Mouse (Mus musculus) adrenal gland, postnatal 36 days (tissue): Measurements from ENCODE around the gene Wdr83os. TPM values are rescaled to one million over a fixed set of nuclear protein-coding genes. Genes with fewer than 3 reads are reported as not detected.
"Not testable (repeated sequence)": the region's sequence is repeated elsewhere in the genome, so short reads cannot be mapped to it uniquely, and the experiment has no call there.

Source experiments
- DNase-seq, 2 experiments: peaks; one replicate each; pipeline ENCODE4 v3.0.0; 2021; ENCODE audit warnings: mixed read lengths in 1 of 2
- microRNA-seq: library from miRNA; unstranded; fragments of <30 nt; microRNA quantifications from one replicate; pipeline ENCODE4 v1.2.0, GENCODE M21; 2021
- total RNA-seq, 2 experiments: library from RNA; stranded (reverse); gene quantifications; 2 replicates each; pipeline ENCODE4 v1.2.3; 2021

The Wdr83os gene
- total RNA-seq, 2 experiments from 2014 or later: 69.1 to 79.6 TPM

- peak; percentile 86 to 88 for DNase-seq
Observed at GRCm38 (mm10) chr8:85119052-85119981, 38.8 kb downstream of the Wdr83os start.

- not testable (repeated sequence) for DNase-seq
Observed at GRCm38 (mm10) chr8:85120251-85120650, 39.7 kb downstream of the Wdr83os start.

- DNase-seq: no peak
Observed at GRCm38 (mm10) chr8:85122995-85123394, 42.5 kb downstream of the Wdr83os start, which contains the start of gene Zfp791. Gene Zfp791 (minus strand): TSS chr8:85123095.

- no peak for DNase-seq
Observed at GRCm38 (mm10) chr8:85123691-85124090, 43.2 kb downstream of the Wdr83os start.

Small RNA genes within 50 kb of the gene (microRNA-seq; reads per million reads assigned to microRNA genes)
- gene Gm23388 (not detected), gene Mir7070 (not detected)

Other genes with a start within 250 kb of the Wdr83os start
- gene Gadd45gip1, start 249.2 kb upstream of the Wdr83os start, total RNA-seq: 10 to 100 TPM; 63.3 to 70.5 TPM
- 100 to 1,000 TPM; 116 to 119 TPM for gene Rad23a, start 240.1 kb upstream of the Wdr83os start, total RNA-seq
- gene Calr, start 233.8 kb upstream of the Wdr83os start, total RNA-seq: 100 to 1,000 TPM; 569 to 727 TPM
- 10 to 100 TPM; 62.1 to 69.2 TPM for gene Farsa, start 223.8 kb upstream of the Wdr83os start, total RNA-seq
- 10 to 100 TPM in 1 of 2 experiments, 1 to 10 TPM in 1; 8.7 to 11.5 TPM for gene Syce2, start 208.6 kb upstream of the Wdr83os start, total RNA-seq
- gene Gcdh, start 186.8 kb upstream of the Wdr83os start, total RNA-seq: 10 to 100 TPM; 41.9 to 53.8 TPM
- gene Klf1, start 178.8 kb upstream of the Wdr83os start, total RNA-seq: under 1 TPM in 1 of 2 experiments, not detected in 1; 0.20 TPM
- 10 to 100 TPM in 1 of 2 experiments, 1 to 10 TPM in 1; 9.5 to 10.3 TPM for gene Dnase2a, start 172.2 kb upstream of the Wdr83os start, total RNA-seq
- 1 to 10 TPM; 1.0 to 1.3 TPM for gene Mast1, start 143.4 kb upstream of the Wdr83os start, total RNA-seq
- not detected for gene Rtbdn, start 133.7 kb upstream of the Wdr83os start, total RNA-seq
- gene Gm49661, start 111.3 kb upstream of the Wdr83os start, total RNA-seq: 1 to 10 TPM in 1 of 2 experiments, not detected in 1; 1.5 TPM
- 100 to 1,000 TPM; 651 to 659 TPM for gene Prdx2, start 111.2 kb upstream of the Wdr83os start, total RNA-seq
- gene Rnaseh2a, start 111.0 kb upstream of the Wdr83os start, total RNA-seq: 100 to 1,000 TPM; 109 to 136 TPM
- gene Junb, start 102.0 kb upstream of the Wdr83os start, total RNA-seq: 100 to 1,000 TPM in 1 of 2 experiments, 10 to 100 TPM in 1; 71.5 to 139 TPM
- 1 to 10 TPM; 7.0 to 8.2 TPM for gene Hook2, start 90.1 kb upstream of the Wdr83os start, total RNA-seq
- not detected for gene Best2, start 66.2 kb upstream of the Wdr83os start, total RNA-seq
- 10 to 100 TPM; 91.0 to 93.4 TPM for gene Asna1, start 55.5 kb upstream of the Wdr83os start, total RNA-seq
- 100 to 1,000 TPM; 157 to 178 TPM for gene Trir, start 53.9 kb upstream of the Wdr83os start, total RNA-seq
- 10 to 100 TPM; 76.4 to 88.2 TPM for gene Tnpo2, start 43.8 kb upstream of the Wdr83os start, total RNA-seq
- gene Fbxw9, start 20.7 kb upstream of the Wdr83os start, total RNA-seq: 10 to 100 TPM; 13.0 to 20.5 TPM
- gene Gm5741, start 12.8 kb upstream of the Wdr83os start, total RNA-seq: 1 to 10 TPM in 1 of 2 experiments, not detected in 1; 1.2 TPM
- 10 to 100 TPM; 32.2 to 32.7 TPM for gene Dhps, start 9.0 kb upstream of the Wdr83os start, total RNA-seq
- gene Wdr83, start 566 bp downstream of the Wdr83os start, total RNA-seq: 10 to 100 TPM; 20.5 to 25.5 TPM
- 10 to 100 TPM; 38.1 to 45.5 TPM for gene Man2b1, start 2.5 kb downstream of the Wdr83os start, total RNA-seq
- gene Zfp791, start 42.4 kb downstream of the Wdr83os start, total RNA-seq: 1 to 10 TPM; 1.3 to 1.4 TPM
- not detected for gene Cks1brt, start 71.2 kb downstream of the Wdr83os start, total RNA-seq
- gene Olfr371, start 145.2 kb downstream of the Wdr83os start, total RNA-seq: not detected
- 10 to 100 TPM; 17.9 to 18.8 TPM for gene Orc6, start 218.9 kb downstream of the Wdr83os start, total RNA-seq
- 100 to 1,000 TPM; 105 to 108 TPM for gene Vps35, start 219.1 kb downstream of the Wdr83os start, total RNA-seq